Mouse (Mus musculus): Measurements from ENCODE around the gene Mcm2.

DNA sequence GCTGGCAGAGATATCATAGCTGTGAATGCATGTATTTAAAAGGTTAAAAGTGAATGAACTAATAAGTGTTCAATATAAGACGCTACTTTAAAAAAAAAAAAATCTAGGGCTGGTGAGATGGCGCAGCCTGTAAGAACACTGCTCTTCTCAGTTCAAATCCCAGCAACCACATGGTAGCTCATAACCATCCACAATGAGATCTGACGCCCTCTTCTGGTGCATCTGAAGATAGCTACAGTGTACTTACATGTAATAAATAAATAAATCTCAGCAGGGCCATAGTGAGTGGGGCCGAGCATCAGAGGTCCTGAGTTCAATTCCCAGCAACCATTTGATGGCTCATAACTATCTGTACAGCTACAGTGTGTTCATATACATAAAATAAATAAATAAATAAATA is 19.1 kb downstream of the Mcm2 start:
- no peak for TF ChIP-seq CTCF (IDR thresholded peaks at IDR 0.05; ENCODE audit: borderline replicate concordance, extremely low read depth, insufficient read depth, insufficient read length)
- no peak for TF ChIP-seq POLR2A (IDR thresholded peaks at IDR 0.05; ENCODE audit: borderline replicate concordance, extremely low read depth, insufficient read depth, insufficient read length, poor library complexity, severe bottlenecking)

Measured in brain, embryonic 14.5 days (tissue).